Mouse (Mus musculus): ENCODE measurements around the gene Gstp2. TPM values are rescaled to one million over a fixed set of nuclear protein-coding genes. Genes with fewer than 3 reads are reported as not detected.
A peak's percentile ranks its signal among the peaks of the same experiment; 100 is the strongest.
"Not testable (repeated sequence)": the region's sequence is repeated elsewhere in the genome, so short reads cannot be mapped to it uniquely, and the experiment has no call there.

Gstp2 gene
- polyA plus RNA-seq, 1 experiment from 2014 or later: 2.9 TPM

GRCm38 (mm10) chr19:4047859-4048258 is 2.0 kb upstream of the Gstp2 start:
- DNase-seq (ENCODE audit: low spot score) (peak; percentile 90), ATAC-seq (ENCODE audit: low FRiP score) (no peak)
- H3K27ac ChIP-seq (ENCODE audit: low read depth, low read length): no peak overlapping the region
- no peaks in the 10 kb centered on the region for H3K27me3 ChIP-seq (ENCODE audit: control insufficient read depth, insufficient read depth, low read length)
- H3K4me1 ChIP-seq (replicated peaks; ENCODE audit: control insufficient read depth, insufficient read depth, low read length): no peaks in the 10 kb centered on the region
- H3K9me3 ChIP-seq (ENCODE audit: control insufficient read depth, low read length): no peaks in the 10 kb centered on the region
- no peak overlapping the region for H3K4me3 ChIP-seq (ENCODE audit: low read depth, low read length)
- WGBS: 20% methylated on average over 4 of the region's 4 CpGs
- H3K36me3 ChIP-seq (ENCODE audit: control insufficient read depth, insufficient read depth, low read length): no peaks in the 10 kb centered on the region
- H3K4me2 ChIP-seq (replicated peaks; ENCODE audit: low read depth, low read length): no peak overlapping the region
- H3K9ac ChIP-seq (ENCODE audit: low read depth, low read length): no peak overlapping the region

- Histone ChIP-seq H3K27me3 (ENCODE audit: control insufficient read depth, insufficient read depth, low read length) (no peaks in the 10 kb centered on the region), H3K9me3 (ENCODE audit: control insufficient read depth, low read length) (no peaks in the 10 kb centered on the region), H3K27ac (ENCODE audit: low read depth, low read length) (no peak overlapping the region), H3K4me2 (replicated peaks; ENCODE audit: low read depth, low read length) (no peak overlapping the region), H3K4me1 (replicated peaks; ENCODE audit: control insufficient read depth, insufficient read depth, low read length) (no peaks in the 10 kb centered on the region), H3K4me3 (ENCODE audit: low read depth, low read length) (no peak overlapping the region), H3K9ac (ENCODE audit: low read depth, low read length) (no peak overlapping the region), H3K36me3 (ENCODE audit: control insufficient read depth, insufficient read depth, low read length) (no peaks in the 10 kb centered on the region)
- DNase-seq (ENCODE audit: low spot score) (no peak), ATAC-seq (ENCODE audit: low FRiP score) (no peak)
- WGBS: 82% methylated on average over 8 of the region's 8 CpGs
These were observed 1.0 kb upstream of the Gstp2 start for GRCm38 (mm10) chr19:4046866-4047254.

DNA sequence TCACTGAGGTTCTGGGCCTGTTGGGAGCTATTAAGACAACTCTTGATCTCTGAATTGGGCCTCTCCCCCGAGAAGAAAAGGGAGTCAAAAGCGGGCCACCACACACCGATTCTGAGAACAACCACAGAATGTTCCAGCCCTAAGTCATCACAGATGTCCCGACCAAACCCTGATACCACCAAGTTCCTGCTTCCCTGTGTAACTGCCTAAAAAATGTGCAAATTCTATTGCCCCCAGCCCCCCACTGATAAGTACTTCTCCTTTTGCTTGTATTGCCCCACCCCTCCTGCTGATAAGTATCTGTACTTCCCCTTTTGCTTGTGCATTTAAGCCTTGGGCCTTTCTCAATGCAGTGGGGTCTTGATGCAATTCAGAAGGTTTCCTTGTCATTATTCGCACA is 1.7 kb downstream of the Gstp2 start:
- not testable (repeated sequence) for H3K36me3 ChIP-seq (ENCODE audit: control insufficient read depth, insufficient read depth, low read length); H3K4me3 ChIP-seq (ENCODE audit: low read depth, low read length); DNase-seq (ENCODE audit: low spot score); H3K4me1 ChIP-seq (replicated peaks; ENCODE audit: control insufficient read depth, insufficient read depth, low read length); H3K9ac ChIP-seq (ENCODE audit: low read depth, low read length); H3K27ac ChIP-seq (ENCODE audit: low read depth, low read length); ATAC-seq (ENCODE audit: low FRiP score); H3K9me3 ChIP-seq (ENCODE audit: control insufficient read depth, low read length); H3K27me3 ChIP-seq (ENCODE audit: control insufficient read depth, insufficient read depth, low read length); H3K4me2 ChIP-seq (replicated peaks; ENCODE audit: low read depth, low read length)
- WGBS: 91% methylated on average over 5 of the region's 5 CpGs

- Histone ChIP-seq H3K9ac (ENCODE audit: low read depth, low read length) (no peak overlapping the region), H3K4me2 (replicated peaks; ENCODE audit: low read depth, low read length) (no peak overlapping the region), H3K27ac (ENCODE audit: low read depth, low read length) (no peak overlapping the region), H3K36me3 (ENCODE audit: control insufficient read depth, insufficient read depth, low read length) (no peaks in the 10 kb centered on the region), H3K27me3 (ENCODE audit: control insufficient read depth, insufficient read depth, low read length) (no peaks in the 10 kb centered on the region), H3K9me3 (ENCODE audit: control insufficient read depth, low read length) (no peaks in the 10 kb centered on the region), H3K4me1 (replicated peaks; ENCODE audit: control insufficient read depth, insufficient read depth, low read length) (no peaks in the 10 kb centered on the region), H3K4me3 (ENCODE audit: low read depth, low read length) (no peak overlapping the region)
- ATAC-seq (ENCODE audit: low FRiP score): no peak
- WGBS: 81% methylated on average over 14 of the region's 14 CpGs
- DNase-seq (ENCODE audit: low spot score): no peak
These were observed 3.7 kb downstream of the Gstp2 start for GRCm38 (mm10) chr19:4042124-4042523.

GRCm38 (mm10) chr19:4041500-4041899 is 4.3 kb downstream of the Gstp2 start:
- H3K9me3 ChIP-seq (ENCODE audit: control insufficient read depth, low read length); H3K4me3 ChIP-seq (ENCODE audit: low read depth, low read length); H3K4me1 ChIP-seq (replicated peaks; ENCODE audit: control insufficient read depth, insufficient read depth, low read length); H3K27me3 ChIP-seq (ENCODE audit: control insufficient read depth, insufficient read depth, low read length); H3K4me2 ChIP-seq (replicated peaks; ENCODE audit: low read depth, low read length); H3K36me3 ChIP-seq (ENCODE audit: control insufficient read depth, insufficient read depth, low read length); H3K9ac ChIP-seq (ENCODE audit: low read depth, low read length); DNase-seq (ENCODE audit: low spot score); ATAC-seq (ENCODE audit: low FRiP score); H3K27ac ChIP-seq (ENCODE audit: low read depth, low read length): not testable (repeated sequence)
- 88% methylated on average over 3 of the region's 4 CpGs for WGBS

DNA sequence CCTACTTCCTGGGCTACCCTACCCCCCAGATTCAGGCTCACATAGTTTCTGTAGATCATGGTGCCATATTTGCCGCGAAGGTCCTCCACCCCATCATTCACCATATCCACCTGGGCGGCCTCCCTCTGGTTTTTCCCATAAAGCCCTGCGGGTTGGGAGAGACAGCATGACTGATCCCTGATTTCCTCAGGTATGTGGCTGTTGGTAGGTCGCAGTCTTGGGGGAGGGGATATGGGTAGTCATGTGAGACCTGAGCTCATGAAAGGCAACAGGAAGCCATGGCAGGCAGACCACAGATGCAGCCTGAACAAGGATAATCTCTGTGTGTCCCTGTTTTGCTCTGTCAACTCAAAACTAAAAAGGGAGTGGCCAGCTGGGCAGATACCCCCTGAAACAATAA is 4.9 kb downstream of the Gstp2 start:
- H3K36me3 ChIP-seq (ENCODE audit: control insufficient read depth, insufficient read depth, low read length); H3K9me3 ChIP-seq (ENCODE audit: control insufficient read depth, low read length); H3K27me3 ChIP-seq (ENCODE audit: control insufficient read depth, insufficient read depth, low read length); DNase-seq (ENCODE audit: low spot score); H3K27ac ChIP-seq (ENCODE audit: low read depth, low read length); H3K4me2 ChIP-seq (replicated peaks; ENCODE audit: low read depth, low read length); ATAC-seq (ENCODE audit: low FRiP score); H3K4me1 ChIP-seq (replicated peaks; ENCODE audit: control insufficient read depth, insufficient read depth, low read length); H3K4me3 ChIP-seq (ENCODE audit: low read depth, low read length); H3K9ac ChIP-seq (ENCODE audit: low read depth, low read length): not testable (repeated sequence)
- 86% methylated on average over 5 of the region's 5 CpGs for WGBS

DNA sequence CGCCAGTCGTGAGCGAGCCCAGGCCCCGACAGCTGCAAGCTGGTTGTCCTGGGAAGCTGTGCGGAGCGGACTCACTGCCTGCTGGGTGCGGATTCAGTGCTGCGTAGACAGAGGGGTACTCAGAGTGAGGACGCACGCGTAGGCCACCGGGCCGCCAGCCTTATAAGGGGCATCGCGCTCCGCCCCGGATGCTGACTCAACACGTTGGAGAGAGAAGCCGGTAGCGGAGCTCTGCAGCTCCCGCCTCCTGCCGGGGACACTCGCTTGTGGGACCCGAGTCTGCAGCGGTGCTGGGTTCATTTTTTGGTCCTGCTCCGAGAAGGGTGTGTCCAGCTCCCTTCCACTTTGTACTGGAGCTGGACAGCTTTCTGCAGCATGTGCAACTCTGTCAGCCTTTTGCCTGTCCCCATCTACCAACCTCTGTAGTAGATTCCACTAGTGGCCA is 8.0 kb downstream of the Gstp2 start, which contains the start of gene Gstp1:
Gene Gstp1 (minus strand): TSS at position 198 of the 445 bp plus-strand sequence.
- ATAC-seq (ENCODE audit: low FRiP score) (peak; percentile 81), DNase-seq (ENCODE audit: low spot score) (peak; percentile 84)
- under 1% methylated on average over 26 of the region's 26 CpGs for WGBS
- H3K27ac ChIP-seq (ENCODE audit: low read depth, low read length): no peak within 1 kb of the TSS
- H3K4me3 ChIP-seq (ENCODE audit: low read depth, low read length): peak within 1 kb of the TSS; percentile 61
- peak within 1 kb of the TSS; percentile 66 for H3K4me2 ChIP-seq (replicated peaks; ENCODE audit: low read depth, low read length)
- H3K36me3 ChIP-seq (ENCODE audit: control insufficient read depth, insufficient read depth, low read length): no peaks in the 10 kb centered on the region
- no peaks in the 10 kb centered on the region for H3K4me1 ChIP-seq (replicated peaks; ENCODE audit: control insufficient read depth, insufficient read depth, low read length)
- H3K27me3 ChIP-seq (ENCODE audit: control insufficient read depth, insufficient read depth, low read length): no peaks in the 10 kb centered on the region
- H3K9ac ChIP-seq (ENCODE audit: low read depth, low read length): peak within 1 kb of the TSS; percentile 70
- no peaks in the 10 kb centered on the region for H3K9me3 ChIP-seq (ENCODE audit: control insufficient read depth, low read length)

GRCm38 (mm10) chr19:4037154-4037787 is 8.6 kb downstream of the Gstp2 start:
- not testable (repeated sequence) for H3K36me3 ChIP-seq (ENCODE audit: control insufficient read depth, insufficient read depth, low read length); H3K9me3 ChIP-seq (ENCODE audit: control insufficient read depth, low read length); DNase-seq (ENCODE audit: low spot score); H3K27ac ChIP-seq (ENCODE audit: low read depth, low read length); H3K4me1 ChIP-seq (replicated peaks; ENCODE audit: control insufficient read depth, insufficient read depth, low read length); H3K27me3 ChIP-seq (ENCODE audit: control insufficient read depth, insufficient read depth, low read length)
- ATAC-seq (ENCODE audit: low FRiP score): peak; percentile 38; the same call in 1 of the 2 replicates
- WGBS: 29% methylated on average over 7 of the region's 8 CpGs
- Histone ChIP-seq H3K4me3 (ENCODE audit: low read depth, low read length) (peak overlapping the region; percentile 61), H3K4me2 (replicated peaks; ENCODE audit: low read depth, low read length) (peak overlapping the region; percentile 66), H3K9ac (ENCODE audit: low read depth, low read length) (peak overlapping the region; percentile 70)

- 0 out of 2 replicates have a peak, but pooled peaks have one; percentile 10 for ATAC-seq (ENCODE audit: low FRiP score)
- Histone ChIP-seq H3K9ac (ENCODE audit: low read depth, low read length) (no peak overlapping the region; the same call in 1 of the 2 replicates), H3K9me3 (ENCODE audit: control insufficient read depth, low read length) (no peaks in the 10 kb centered on the region), H3K4me1 (replicated peaks; ENCODE audit: control insufficient read depth, insufficient read depth, low read length) (no peaks in the 10 kb centered on the region), H3K4me2 (replicated peaks; ENCODE audit: low read depth, low read length) (no peak overlapping the region), H3K36me3 (ENCODE audit: control insufficient read depth, insufficient read depth, low read length) (no peaks in the 10 kb centered on the region), H3K4me3 (ENCODE audit: low read depth, low read length) (no peak overlapping the region), H3K27me3 (ENCODE audit: control insufficient read depth, insufficient read depth, low read length) (no peaks in the 10 kb centered on the region), H3K27ac (ENCODE audit: low read depth, low read length) (no peak overlapping the region)
- 75% methylated on average over 12 of the region's 12 CpGs for WGBS
- peak; percentile 28 for DNase-seq (ENCODE audit: low spot score)
These were observed 9.3 kb downstream of the Gstp2 start for GRCm38 (mm10) chr19:4036327-4037045.
